Mouse (Mus musculus) T-helper 2 cell (primary cell): Measurements from ENCODE around the gene Sap25.

Source experiments
- in situ Hi-C: fragments of 300-600 bp; cut with MboI, MseI; formaldehyde crosslinking; loops from one replicate; pipeline ENCODE4 v1.15.1; 2025; ENCODE audit warnings: high pct_unique_total_duplicates

The Sap25 gene

DNA sequence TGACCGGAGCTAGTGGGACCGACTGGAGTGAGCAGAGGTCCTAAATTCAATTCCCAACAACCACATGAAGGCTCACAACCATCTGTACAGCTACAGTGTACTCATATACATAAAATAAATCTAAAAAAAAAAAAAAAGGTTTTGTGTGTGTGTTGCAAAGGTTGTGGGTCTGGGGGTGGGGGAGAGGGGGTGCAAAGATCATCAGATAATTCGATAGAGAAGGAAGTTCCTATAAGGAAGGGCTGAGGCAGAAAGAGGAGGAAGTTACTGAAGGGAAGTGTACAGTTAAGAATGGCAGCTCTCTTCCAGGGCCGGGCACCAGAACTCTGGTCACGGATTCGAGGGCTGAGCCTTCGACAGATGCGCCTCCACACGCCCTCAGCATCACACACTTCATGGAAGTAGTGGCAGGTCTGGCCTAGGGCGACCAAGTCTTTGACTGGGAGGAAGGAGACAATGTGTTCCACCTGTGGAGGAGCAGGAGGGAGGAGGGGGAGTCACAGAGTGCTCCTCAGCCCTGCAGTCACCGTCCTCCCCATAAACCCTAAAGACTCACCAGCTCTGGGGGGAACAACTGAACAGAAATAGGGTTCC lies 17.1 kb upstream of the Sap25 start:
- in situ Hi-C loops, result loop anchor here (25.0 kb wide), 1 partner anchor 1638 kb away; the partner anchor contains the start of gene Get4

DNA sequence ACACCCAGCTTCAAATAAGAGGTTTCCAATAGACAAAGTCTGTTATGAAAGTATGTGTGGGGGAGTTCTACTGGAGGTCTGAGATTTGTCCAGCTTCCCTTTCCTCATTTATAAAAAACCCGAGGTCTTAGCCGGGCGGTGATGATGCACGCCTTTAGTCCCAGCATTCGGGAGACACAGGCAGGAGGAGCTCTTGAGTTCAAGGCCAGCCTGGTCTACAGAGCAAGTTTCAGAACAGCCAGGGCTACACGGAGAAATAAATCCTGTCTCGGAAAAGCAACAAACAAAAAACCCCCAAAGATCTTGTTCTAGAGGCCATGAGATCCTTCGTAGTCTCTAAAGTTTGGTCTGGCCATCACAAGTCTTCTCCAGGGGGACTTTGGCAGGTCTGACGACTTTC lies 13.1 kb upstream of the Sap25 start:
- in situ Hi-C loops, result no loop called here

DNA sequence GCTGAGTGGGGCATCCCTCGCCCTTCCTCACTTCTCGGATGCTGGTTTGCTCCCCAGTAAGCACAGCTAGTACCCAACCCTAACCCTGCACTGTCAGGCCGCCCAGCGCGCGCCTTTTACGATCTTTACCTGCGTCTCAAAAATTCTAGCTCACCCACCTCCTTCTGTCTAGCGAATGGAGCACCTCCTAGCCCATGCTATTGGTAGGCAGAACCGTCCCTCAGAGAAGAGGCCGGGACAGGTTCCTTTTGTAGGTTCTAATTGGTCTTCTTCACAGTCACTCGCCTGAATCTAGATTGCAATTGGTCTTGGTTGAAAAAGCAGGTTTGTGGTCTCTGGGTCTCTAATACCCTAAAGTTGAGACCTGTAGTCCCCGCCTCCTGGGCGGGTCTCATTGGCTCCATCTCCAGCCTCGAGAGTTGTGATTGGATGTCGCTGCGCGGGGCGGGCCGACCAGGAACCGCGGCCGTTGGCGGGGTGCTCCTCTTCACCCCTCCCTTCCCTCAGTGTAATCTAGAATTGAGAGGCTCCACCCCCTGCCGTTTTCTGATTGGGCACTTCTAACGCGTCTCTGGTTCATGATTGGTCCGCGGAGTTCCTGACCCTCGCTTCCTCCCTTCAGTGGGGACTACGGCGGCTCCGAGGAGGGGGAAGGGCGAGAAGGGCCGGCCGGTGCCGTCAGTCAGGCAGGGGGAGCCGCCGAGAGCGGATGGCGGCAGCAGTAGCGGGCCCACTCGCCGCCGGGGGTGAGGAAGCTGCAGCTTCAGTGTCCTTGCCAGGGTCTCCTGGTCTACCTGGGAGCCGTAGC lies 12.4 kb upstream of the Sap25 start, which contains the start of the genes Fbxo24, Lrch4 and Gm20605:
Gene Fbxo24 (minus strand): TSS at position 505 of the 808 bp plus-strand sequence.
Gene Lrch4 (plus strand): TSS at position 624 of the 808 bp plus-strand sequence.
Gene Gm20605 (plus strand): TSS at position 678 of the 808 bp plus-strand sequence.
- in situ Hi-C loops, result no loop called here

DNA sequence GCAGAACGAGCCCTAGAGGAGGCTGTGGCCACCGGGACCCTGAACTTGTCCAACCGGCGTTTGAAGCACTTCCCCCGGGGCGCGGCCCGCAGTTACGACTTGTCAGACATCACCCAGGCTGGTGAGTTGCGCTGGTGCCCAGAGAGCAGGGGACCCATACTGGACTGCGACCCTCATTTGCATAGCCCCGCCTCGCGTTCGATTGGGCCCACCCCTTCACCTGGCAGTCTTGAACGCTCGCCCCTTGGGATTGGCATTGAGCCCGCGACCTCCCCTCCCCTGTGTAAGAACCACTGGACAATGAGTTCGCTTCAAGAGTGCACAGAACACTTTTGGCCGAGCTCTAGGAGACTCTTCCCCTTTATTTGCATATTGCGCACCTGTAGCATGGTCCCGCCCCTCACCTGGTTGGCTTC lies 11.8 kb upstream of the Sap25 start:
- in situ Hi-C loops, result no loop called here

DNA sequence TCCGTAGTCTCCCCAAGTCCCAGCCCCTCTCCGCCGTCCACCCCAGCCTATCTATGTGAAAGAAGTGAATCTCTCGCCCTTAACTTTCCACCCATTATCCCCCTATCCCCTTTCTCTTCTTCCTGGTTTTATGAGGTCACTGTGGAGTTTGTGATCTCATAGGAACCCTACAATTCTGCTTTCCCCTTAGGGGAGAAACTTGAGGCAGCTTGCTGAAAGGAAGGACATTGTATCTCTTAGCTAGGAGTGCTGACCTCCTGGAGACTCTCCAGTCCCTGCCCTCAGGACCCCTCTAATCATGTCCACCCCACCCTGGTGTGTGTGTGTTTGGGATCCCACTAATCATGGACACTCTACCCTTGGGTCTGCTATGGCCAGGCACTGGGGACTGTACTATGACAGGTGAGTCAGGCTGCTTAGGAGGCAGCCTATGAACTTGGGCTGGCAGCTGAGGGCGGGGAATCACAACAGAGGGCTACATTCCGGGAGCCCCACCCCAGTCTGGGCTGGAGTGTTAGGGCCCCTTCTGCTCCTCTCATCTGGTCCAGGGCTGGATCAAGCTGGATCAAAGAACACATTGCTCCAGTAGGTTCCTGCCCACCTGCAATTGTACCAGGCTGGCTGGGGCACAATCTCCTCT lies 11.1 kb upstream of the Sap25 start:
- in situ Hi-C loops, result no loop called here

DNA sequence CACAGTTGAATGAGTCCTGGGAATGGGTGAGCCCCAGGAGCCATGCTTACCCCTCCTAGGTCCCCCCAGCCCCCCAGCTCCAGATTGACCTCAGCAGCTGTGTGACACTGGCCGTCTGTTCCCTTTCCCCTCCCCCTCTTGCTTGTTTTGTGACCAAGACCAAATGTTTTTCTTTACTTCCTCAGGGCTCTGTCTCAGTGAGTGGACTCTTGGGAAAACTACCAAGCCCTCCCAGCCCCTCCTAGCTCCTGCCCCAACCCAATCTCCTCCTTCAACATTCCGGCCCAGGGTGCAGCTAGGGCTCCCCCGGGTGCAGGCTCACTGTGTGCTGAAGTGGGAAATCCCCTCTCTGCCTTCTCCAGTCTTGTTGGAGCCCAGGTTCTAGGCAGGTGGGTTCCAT lies 10.5 kb upstream of the Sap25 start:
- in situ Hi-C loops, result no loop called here

DNA sequence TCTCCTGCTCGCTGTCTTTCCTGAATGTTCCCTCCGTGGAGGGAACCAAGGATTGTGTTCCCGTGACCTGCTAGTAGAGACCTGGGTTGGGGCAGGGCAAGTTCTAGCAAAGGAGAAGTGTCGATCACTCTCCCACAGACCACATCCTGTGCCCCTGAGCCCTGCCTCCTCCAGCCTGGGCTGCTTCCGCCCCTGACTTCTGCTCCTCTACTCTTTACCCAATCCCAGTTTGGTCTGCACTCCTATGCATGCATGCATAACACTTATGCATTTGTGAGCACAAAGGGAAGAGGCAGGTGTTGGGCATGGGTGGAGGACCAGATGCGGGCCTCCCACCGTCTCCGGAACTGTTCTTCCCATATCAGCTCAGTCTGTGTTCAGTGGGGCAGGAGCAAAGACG lies 10.0 kb upstream of the Sap25 start:
- in situ Hi-C loops, result no loop called here

DNA sequence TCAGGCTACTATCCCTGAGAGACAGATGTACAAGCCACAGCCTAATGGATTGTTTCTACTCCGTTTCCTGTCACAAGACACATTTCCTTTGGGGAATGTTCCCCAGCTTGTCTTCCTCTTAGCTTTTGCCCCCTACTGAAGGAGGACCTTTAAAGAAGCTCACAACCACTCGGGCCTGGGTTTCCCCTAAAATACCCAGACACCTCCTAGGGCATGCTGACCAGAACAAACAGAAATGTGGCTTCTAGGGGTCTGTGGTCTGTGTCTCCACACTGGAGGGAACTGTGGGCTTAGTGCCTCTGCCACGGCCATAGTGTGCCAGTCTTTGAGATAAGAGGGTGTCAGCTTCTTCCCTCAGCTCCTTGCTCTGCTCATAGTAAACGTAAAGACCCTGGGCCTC lies 9.5 kb upstream of the Sap25 start:
- in situ Hi-C loops, result no loop called here

DNA sequence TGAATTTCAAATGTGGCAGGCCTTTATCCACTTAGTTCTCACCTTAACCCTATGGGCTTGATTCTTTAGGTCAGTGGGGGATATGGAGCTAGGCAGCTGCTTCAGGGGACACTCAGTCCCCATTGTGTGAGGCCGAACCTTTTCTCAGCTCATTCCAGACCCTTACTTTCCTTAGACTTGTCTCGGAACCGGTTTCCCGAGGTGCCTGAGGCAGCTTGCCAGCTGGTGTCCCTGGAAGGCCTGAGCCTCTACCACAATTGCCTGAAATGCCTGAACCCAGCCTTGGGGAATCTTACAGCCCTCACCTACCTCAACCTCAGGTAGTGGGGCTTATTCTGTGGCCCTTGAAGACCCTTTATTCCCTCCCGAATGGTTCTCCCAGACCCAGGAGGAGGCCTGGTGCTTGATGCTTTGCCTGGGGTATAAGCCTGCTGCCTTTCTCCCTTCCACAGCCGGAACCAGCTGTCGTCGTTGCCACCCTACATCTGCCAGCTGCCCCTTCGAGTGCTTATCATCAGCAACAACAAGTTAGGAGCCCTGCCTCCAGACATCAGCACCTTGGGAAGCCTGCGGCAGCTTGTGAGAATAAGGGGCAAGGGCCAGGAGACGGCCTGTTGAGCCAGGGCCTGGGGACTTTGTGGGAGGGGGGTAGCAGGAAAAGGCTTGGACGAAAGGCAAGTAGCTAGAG lies 7.6 kb upstream of the Sap25 start:
- in situ Hi-C loops, result no loop called here

DNA sequence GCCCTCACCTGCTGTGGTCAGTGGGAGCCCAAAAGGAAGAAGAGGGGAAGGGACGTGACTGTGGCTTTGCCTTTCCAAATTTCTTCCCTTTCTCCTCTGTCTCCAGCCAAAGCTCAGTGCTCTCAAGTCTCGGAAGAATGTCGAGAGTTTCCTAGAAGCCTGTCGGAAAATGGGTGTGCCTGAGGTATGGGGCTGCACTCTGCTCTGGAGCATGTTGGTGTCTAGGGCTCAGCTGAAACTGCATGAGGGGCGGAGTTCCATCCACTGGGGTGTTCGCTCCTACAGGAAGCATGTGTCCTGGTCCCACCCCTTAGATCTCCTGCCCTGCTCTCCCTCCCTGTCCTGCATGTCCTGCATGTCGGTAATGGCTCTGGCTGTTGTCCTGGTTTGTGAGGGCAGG lies 1.7 kb upstream of the Sap25 start:
- in situ Hi-C loops, result no loop called here

DNA sequence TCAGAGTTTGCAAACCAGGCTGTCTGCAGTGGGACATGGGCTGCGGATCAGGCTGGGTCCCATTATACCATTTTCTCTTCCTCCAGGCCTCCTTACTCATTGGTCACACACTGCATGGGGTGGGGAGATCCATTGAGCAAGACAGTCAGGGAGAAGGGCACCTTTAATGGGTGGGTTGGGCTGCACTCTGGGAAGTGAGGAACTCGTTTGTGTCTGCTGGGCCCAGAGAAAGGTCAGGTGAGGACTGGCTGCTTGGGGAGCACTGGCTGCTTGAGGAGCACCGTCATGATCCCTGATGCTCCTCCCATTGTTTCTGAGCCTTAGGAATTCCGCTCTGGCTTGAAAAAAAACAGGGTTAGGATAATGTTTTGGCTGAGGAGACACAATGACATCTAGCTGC lies 1.8 kb downstream of the Sap25 start:
- in situ Hi-C loops, result loop anchor here (5.0 kb wide), 1 partner anchor 41 kb away; the partner anchor contains the start of gene Mospd3

DNA sequence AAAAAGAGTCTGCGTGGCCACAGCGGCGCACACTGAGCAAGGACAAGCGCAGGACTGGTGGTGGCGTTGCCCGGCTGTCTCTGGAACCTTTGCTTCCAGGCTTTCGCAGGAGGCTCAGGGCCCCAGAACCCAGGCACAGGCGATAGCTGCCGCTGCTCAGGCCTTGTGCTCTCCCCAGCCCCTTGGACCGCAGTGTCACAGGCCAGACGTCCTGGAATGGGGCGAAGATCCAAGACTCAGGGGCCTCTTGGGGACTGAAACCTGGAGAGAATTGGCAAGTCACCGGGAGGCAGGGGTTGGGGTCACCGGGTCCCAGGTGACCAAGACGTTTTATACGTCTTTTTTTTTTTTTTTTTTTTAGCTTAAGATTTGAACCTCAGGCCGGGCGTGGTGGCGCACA lies 3.4 kb downstream of the Sap25 start:
- in situ Hi-C loops, result loop anchor here (5.0 kb wide), 1 partner anchor 42 kb away; the partner anchor contains the start of gene Mospd3

DNA sequence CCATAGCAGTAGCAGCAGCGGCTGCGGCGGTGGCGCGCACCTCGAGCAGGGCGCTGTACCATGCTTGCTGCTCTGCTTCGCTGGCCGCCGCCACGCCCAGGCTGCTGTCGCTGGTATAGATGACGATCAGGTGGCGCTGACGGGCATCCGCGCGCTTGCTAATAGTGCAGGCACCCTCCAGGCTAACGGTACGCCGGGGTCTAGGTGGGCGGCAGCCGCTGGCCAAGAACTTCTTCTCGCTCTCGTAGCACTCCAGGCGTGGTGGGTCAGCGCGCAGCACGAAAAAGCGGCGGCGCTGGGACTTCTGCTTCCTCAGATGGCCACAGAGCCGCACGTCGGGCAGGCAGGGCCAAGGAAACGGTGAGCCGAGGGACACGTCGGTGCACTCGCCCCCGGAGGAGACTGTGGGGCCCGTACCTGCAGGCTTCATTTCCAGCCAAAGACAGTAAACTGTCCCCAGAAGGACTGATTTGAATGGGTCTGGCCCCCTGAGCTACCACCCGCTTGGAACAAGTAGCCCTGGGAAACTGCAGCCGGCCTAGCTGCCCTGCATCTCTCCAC lies 4.0 kb downstream of the Sap25 start:
- in situ Hi-C loops, result no loop called here

DNA sequence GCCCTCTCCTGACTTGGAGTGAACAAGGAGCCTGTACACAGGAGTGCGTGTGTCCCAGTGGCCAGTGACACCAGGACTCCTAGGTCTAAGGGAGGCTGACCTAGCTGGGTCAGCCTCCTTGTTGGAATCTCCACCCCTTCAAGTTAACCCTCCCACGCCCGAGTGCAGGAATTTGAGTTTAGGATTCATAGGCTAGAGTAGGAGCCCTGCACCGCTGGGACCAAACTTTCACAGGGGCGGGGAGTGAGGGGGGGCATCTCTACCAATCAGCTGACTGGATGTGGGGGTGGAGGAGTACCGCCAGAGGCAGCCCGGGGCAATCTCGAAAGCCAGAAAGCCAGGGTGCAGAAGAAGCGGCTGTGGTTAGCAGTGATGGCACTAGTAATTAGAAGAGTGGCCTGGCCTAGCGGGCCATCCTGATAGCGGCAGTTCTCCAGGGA lies 4.5 kb downstream of the Sap25 start, which contains the start of gene Irs3:
Gene Irs3 (minus strand): TSS at position 63 of the 440 bp plus-strand sequence.
- in situ Hi-C loops, result no loop called here

DNA sequence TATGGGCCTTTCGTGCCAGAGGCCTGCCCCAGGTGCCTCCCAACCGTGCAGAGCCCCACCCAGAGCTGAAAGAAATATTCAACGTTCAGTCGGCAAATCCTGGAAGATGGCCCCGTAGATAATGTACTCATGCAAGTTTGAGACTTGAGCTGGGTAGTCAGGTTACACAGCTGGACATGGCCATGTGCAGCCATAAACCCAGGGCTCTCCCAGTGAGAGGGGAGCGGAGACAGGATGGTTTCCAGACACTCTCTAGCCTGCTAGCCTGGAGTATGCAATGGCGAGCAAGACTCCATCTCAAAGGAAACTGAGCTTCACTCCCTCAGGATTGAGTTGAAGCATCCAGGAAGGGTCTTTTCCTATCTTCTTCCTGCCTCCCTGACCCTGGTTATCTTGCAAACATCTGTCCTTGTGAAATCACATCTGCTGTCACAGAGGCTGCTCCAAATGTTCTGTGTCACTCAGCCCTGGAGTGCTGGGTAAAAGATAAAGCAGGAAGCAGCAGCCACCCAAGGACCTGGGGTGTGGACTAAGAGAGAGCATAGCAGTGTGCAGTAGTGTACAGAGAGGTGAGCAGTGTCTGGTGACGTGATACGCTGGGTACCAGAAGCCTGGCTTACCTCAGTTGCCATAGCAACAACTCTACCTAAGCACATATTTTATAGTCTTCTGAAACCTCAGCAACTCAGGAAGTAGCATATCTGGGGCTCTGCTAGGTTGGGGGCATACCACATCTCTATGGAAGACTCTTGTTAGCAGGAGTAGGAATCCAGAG lies 6.9 kb downstream of the Sap25 start:
- in situ Hi-C loops, result no loop called here

DNA sequence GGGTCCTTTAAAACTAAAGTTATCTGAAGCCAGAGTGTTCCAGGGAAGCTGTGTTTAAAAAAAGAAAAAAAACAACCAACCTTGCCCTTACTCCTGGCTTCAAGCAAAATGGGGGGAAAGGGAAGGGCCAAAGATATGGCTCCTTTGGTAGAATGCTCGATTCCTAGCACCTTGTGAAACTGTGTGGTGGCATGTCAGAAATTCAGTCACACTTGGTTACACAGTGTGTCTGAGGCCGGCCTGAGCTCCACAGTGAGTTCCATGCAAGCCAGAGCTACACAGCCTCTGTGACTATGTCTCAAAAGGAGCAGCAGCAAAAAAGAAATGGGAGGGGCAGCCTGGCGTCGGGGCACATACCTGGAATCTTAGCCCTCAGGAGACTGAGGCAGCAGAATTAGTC lies 8.1 kb downstream of the Sap25 start:
- in situ Hi-C loops, result no loop called here

DNA sequence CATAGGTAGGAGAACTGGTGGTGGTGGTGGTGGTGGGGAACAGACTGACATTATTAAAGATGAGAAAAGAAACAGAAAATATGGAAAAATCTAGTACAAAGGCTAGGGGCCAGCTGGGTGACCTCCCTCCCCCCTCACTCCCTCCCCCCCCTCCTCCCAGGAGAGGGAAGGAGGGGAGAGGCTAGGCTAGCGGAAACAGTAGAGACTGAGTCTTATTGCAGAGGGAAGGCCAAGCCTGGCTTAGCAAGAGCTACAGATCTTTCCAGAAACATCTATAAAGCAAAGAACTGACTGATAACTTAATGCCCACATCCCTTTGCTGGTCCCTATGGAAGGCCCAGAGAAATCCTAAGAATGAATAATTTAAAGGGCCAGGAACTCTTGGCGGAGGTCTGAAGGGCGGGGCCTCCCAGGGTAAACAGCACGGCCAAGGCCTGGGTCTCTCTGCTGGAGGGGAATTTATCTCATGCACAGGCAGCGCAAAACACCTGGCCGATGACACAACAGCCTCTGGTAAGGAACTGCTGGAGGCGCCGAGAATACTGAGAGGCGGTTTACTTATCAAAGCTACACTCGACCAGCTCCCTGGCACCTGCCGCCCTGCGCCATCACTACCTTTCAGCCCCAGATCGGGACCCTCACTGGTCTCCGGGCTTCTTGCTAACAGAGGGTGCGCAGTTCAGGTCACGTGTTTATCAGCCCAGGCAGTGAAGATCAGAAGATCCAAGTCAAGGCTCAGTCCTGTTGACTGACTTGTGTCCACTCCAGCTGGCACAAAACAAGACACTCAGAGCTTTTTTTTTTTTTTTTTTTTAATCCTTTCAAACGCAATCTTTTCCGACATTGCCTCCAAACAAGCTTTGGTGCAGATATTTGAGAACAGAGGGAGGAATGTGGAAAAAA lies 8.8 kb downstream of the Sap25 start:
- in situ Hi-C loops, result loop anchor here (5.0 kb wide), 1 partner anchor 112 kb away; no protein-coding TSS in a partner anchor

DNA sequence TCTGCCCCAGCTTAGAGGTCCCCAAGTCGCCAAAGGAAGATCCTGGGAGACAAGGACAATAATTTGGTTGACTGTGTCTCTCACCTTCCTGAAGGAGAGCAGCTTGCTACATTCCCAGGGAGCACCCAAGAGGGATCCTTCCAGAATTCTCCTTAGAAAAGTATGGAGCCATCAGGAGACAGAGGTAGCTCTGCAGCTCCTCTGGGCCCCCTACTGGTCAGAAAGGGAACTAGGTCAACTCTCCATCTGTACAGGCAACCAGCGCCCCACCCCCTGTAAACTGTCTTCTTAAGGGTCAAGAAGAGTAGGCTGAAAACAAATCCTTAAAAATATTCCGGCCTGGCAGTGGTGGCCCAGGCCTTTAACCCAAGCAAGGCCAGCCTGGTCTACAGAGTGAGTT lies 11.3 kb downstream of the Sap25 start:
- in situ Hi-C loops, result loop anchor here (5.0 kb wide), 1 partner anchor 110 kb away; no protein-coding TSS in a partner anchor

DNA sequence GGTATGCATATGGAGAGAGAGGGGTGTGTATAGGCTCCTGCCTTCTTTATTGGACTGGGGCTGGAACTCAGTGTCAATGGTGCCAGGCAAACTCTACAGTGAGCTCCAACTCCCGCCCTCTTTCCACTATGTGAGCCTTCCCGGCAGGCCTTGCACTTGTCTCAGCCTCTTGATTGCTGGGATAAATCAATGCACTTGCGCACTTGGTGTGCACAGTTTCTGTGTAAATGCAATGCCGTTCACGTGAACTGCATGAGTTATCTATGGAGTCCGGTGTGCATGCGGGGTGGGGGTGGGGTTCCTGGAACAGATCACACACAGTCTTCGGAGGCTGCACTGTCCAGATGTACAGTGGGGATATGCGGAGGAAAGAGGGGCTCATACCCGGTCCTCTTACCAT lies 12.2 kb downstream of the Sap25 start:
- in situ Hi-C loops, result loop anchor here (5.0 kb wide), 1 partner anchor 109 kb away; no protein-coding TSS in a partner anchor
